Mouse (Mus musculus): Measurements from ENCODE around the gene Tmem176b. TPM values are rescaled to one million over a fixed set of nuclear protein-coding genes. Genes with fewer than 3 reads are reported as not detected.

The Tmem176b gene
- polyA plus RNA-seq, 1 experiment from 2014 or later: 111 TPM

Other genes starting within 250 kb of the Tmem176b start
- 44.3 and 46.1 TPM in 2 replicates for gene Repin1, start 247.6 kb downstream of the Tmem176b start, polyA plus RNA-seq (2015; fragmentation: Nextera tagmentation; extraction: Ambion mirVana)
- 1.0 TPM in 1 of 2 replicates, not detected in the other for gene Gm44965, start 247.6 kb downstream of the Tmem176b start, polyA plus RNA-seq (2015; fragmentation: Nextera tagmentation; extraction: Ambion mirVana)
- 13.5 and 14.5 TPM in 2 replicates for gene Zfp775, start 239.4 kb downstream of the Tmem176b start, polyA plus RNA-seq (2015; fragmentation: Nextera tagmentation; extraction: Ambion mirVana)
- 26.4 and 27.1 TPM in 2 replicates for gene AI854703, start 214.7 kb downstream of the Tmem176b start, polyA plus RNA-seq (2015; fragmentation: Nextera tagmentation; extraction: Ambion mirVana)
- gene Gimap8, start 194.3 kb downstream of the Tmem176b start, polyA plus RNA-seq (2015; fragmentation: Nextera tagmentation; extraction: Ambion mirVana): 0.56 TPM in 2 replicates
- gene Gimap9, start 165.4 kb downstream of the Tmem176b start, polyA plus RNA-seq (2015; fragmentation: Nextera tagmentation; extraction: Ambion mirVana): 1.6 and 1.7 TPM in 2 replicates
- 1.1 and 1.4 TPM in 2 replicates for gene Gimap4, start 156.9 kb downstream of the Tmem176b start, polyA plus RNA-seq (2015; fragmentation: Nextera tagmentation; extraction: Ambion mirVana)
- gene Gimap6, start 133.3 kb downstream of the Tmem176b start, polyA plus RNA-seq (2015; fragmentation: Nextera tagmentation; extraction: Ambion mirVana): 7.5 and 7.9 TPM in 2 replicates
- 0.66 and 1.1 TPM in 2 replicates for gene Gm28053, start 122.9 kb downstream of the Tmem176b start, polyA plus RNA-seq (2015; fragmentation: Nextera tagmentation; extraction: Ambion mirVana)
- gene Gimap7, start 122.9 kb downstream of the Tmem176b start, polyA plus RNA-seq (2015; fragmentation: Nextera tagmentation; extraction: Ambion mirVana): not detected in 2 replicates
- gene Gimap1, start 102.4 kb downstream of the Tmem176b start, polyA plus RNA-seq (2015; fragmentation: Nextera tagmentation; extraction: Ambion mirVana): 6.5 and 6.7 TPM in 2 replicates
- gene Gimap5, start 95.3 kb downstream of the Tmem176b start, polyA plus RNA-seq (2015; fragmentation: Nextera tagmentation; extraction: Ambion mirVana): 1.2 and 2.3 TPM in 2 replicates
- not detected in 2 replicates for gene Gimap3, start 70.6 kb downstream of the Tmem176b start, polyA plus RNA-seq (2015; fragmentation: Nextera tagmentation; extraction: Ambion mirVana)
- 23.0 and 27.2 TPM in 2 replicates for gene Tmem176a, start 577 bp downstream of the Tmem176b start, polyA plus RNA-seq (2015; fragmentation: Nextera tagmentation; extraction: Ambion mirVana)
- not detected in 2 replicates for gene Aoc1, start 31.4 kb upstream of the Tmem176b start, polyA plus RNA-seq (2015; fragmentation: Nextera tagmentation; extraction: Ambion mirVana)
- not detected in 2 replicates for gene 1600015I10Rik, start 88.4 kb upstream of the Tmem176b start, polyA plus RNA-seq (2015; fragmentation: Nextera tagmentation; extraction: Ambion mirVana)
- not detected in 2 replicates for gene Doxl2, start 133.5 kb upstream of the Tmem176b start, polyA plus RNA-seq (2015; fragmentation: Nextera tagmentation; extraction: Ambion mirVana)
- not detected in 2 replicates for gene Svs1, start 145.4 kb upstream of the Tmem176b start, polyA plus RNA-seq (2015; fragmentation: Nextera tagmentation; extraction: Ambion mirVana)
- 0.23 and 1.4 TPM in 2 replicates for gene Gpnmb, start 195.1 kb upstream of the Tmem176b start, polyA plus RNA-seq (2015; fragmentation: Nextera tagmentation; extraction: Ambion mirVana)
- gene Malsu1, start 232.3 kb upstream of the Tmem176b start, polyA plus RNA-seq (2015; fragmentation: Nextera tagmentation; extraction: Ambion mirVana): 62.1 and 68.5 TPM in 2 replicates

Data from hindbrain, embryonic 15.5 days (tissue).